ENCODE assay signal across 30 mouse cellular contexts in the genomic region with DNA sequence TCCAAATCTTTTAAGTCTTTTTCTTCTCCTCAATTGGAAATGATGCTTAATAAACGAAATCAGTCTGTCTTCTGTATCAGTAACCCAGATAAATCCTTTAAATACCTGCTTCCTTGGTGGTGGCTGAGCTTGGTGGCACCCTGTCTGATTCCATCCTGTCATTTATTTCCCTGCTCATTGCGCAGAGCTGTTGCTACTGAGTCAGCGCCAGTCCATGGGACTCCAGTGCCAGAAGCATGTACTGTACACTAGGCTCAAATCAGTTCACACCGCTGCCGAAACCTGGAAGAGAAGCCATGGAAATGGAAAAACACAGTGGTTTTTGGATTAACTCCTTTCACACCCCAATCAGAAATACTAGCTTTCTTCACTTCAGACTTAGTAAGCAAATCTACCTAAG.
DNase-seq lines count a peak whose midpoint lies in the region; ATAC-seq and TF ChIP-seq lines count a peak whose summit lies in the region.
"Had no signal": no experiment of that assay in that cellular context is flagged by ENCODE, and none has a peak within 500 bp of the region (broad histone marks: within the 10 kb centered on the region; RNA-seq: fewer than 3 reads in every experiment).

No protein-coding gene starts in this region.

- no peak for ATAC-seq in midbrain, postnatal 0 days (ENCODE audit: low FRiP score)
- ATAC-seq in midbrain, embryonic 11.5 days (ENCODE audit: low FRiP score) = no peak
- ATAC-seq: activated CD4-positive, CD25-positive, alpha-beta regulatory T cell, adult 4 months; forebrain, embryonic 15.5 days; intestine, postnatal 0 days; liver, embryonic 12.5 days; liver, postnatal 0 days; midbrain, embryonic 16.5 days had no signal

- H3K4me2 ChIP-seq in midbrain, postnatal 0 days (ENCODE audit: low read depth, low read length, poor library complexity, severe bottlenecking) = no peak overlapping the region
- H3K4me2 ChIP-seq in midbrain, embryonic 11.5 days = no peak overlapping the region
- H3K4me2 ChIP-seq: embryonic facial prominence, embryonic 12.5 days; forebrain, embryonic 15.5 days; heart, embryonic 11.5 days; hindbrain, embryonic 12.5 days; liver, embryonic 12.5 days; neural tube, embryonic 12.5 days had no signal

- no peak overlapping the region for H3K27ac ChIP-seq in midbrain, postnatal 0 days (ENCODE audit: low read depth, low read length)
- no peak overlapping the region for H3K27ac ChIP-seq in midbrain, embryonic 11.5 days (ENCODE audit: low read depth, low read length)
- H3K27ac ChIP-seq: embryonic facial prominence, embryonic 12.5 days; forebrain, embryonic 15.5 days; gastrocnemius, adult 2 months; hindbrain, embryonic 12.5 days; left cerebral cortex, adult 2 months; liver, embryonic 12.5 days; midbrain, embryonic 10.5 days; neural tube, embryonic 12.5 days had no signal

- H3K4me1 ChIP-seq in midbrain, postnatal 0 days (ENCODE audit: insufficient read depth, low read length) = no peaks in the 10 kb centered on the region
- no peaks in the 10 kb centered on the region for H3K4me1 ChIP-seq in midbrain, embryonic 11.5 days (ENCODE audit: control insufficient read depth, insufficient read depth, low read length)
- H3K4me1 ChIP-seq: embryonic facial prominence, embryonic 12.5 days; forebrain, embryonic 15.5 days; hindbrain, embryonic 12.5 days; liver, embryonic 12.5 days; midbrain, embryonic 10.5 days; neural tube, embryonic 12.5 days had no signal

- no peak overlapping the region for H3K9ac ChIP-seq in midbrain, postnatal 0 days (replicated peaks; ENCODE audit: low read length, poor library complexity, severe bottlenecking)
- H3K9ac ChIP-seq in midbrain, embryonic 11.5 days (ENCODE audit: low read length) = no peak overlapping the region
- H3K9ac ChIP-seq: embryonic facial prominence, embryonic 12.5 days; forebrain, embryonic 15.5 days; hindbrain, embryonic 12.5 days; liver, embryonic 12.5 days; liver, postnatal 0 days; neural tube, embryonic 12.5 days had no signal

- no peaks in the 10 kb centered on the region for H3K27me3 ChIP-seq in midbrain, postnatal 0 days (ENCODE audit: insufficient read depth, low read length)
- H3K27me3 ChIP-seq in midbrain, embryonic 11.5 days (ENCODE audit: control insufficient read depth, insufficient read depth, low read length) = no peaks in the 10 kb centered on the region
- H3K27me3 ChIP-seq: embryonic facial prominence, embryonic 12.5 days; forebrain, embryonic 15.5 days; hindbrain, embryonic 12.5 days; liver, embryonic 12.5 days; neural tube, embryonic 12.5 days had no signal

- DNase-seq in left cerebral cortex, postnatal 4 days = peak; percentile 66
- DNase-seq in left cerebral cortex, postnatal 10 days (ENCODE audit: extremely low spot score in 1 of 2, low spot score in 2 of 2) = no peak
- DNase-seq in midbrain, postnatal 0 days (ENCODE audit: low spot score) = peak; percentile 33
- DNase-seq in midbrain, embryonic 11.5 days (ENCODE audit: low spot score, missing footprints) = no peak
- DNase-seq in cerebellum, adult 9-11 months = peak; percentile 3
- no peak for DNase-seq in kidney, postnatal 36 days
- DNase-seq in kidney, adult 18-20 months = no peak
- DNase-seq: adrenal gland, adult 2 months; adrenal gland, postnatal 36 days; embryo, embryonic 11 days; gastrocnemius, adult 2 months; gastrocnemius, postnatal 36 days; heart, adult 18-20 months; heart, postnatal 36 days; kidney, postnatal 14 days; liver, postnatal 0 days; thymus, adult 2 months; thymus, postnatal 36 days had no signal

- H3K4me3 ChIP-seq in midbrain, postnatal 0 days (ENCODE audit: low read depth, low read length) = no peak overlapping the region
- no peak overlapping the region for H3K4me3 ChIP-seq in midbrain, embryonic 11.5 days (ENCODE audit: low read depth, low read length)
- H3K4me3 ChIP-seq: embryonic facial prominence, embryonic 12.5 days; forebrain, embryonic 15.5 days; gastrocnemius, adult 2 months; hindbrain, embryonic 12.5 days; left cerebral cortex, adult 2 months; liver, embryonic 12.5 days; midbrain, embryonic 10.5 days; myocyte; neural tube, embryonic 12.5 days had no signal

- no peaks in the 10 kb centered on the region for H3K36me3 ChIP-seq in midbrain, postnatal 0 days (ENCODE audit: insufficient read depth, low read length)
- no peaks in the 10 kb centered on the region for H3K36me3 ChIP-seq in midbrain, embryonic 11.5 days (ENCODE audit: control insufficient read depth, insufficient read depth, low read length)
- H3K36me3 ChIP-seq: embryonic facial prominence, embryonic 12.5 days; forebrain, embryonic 15.5 days; hindbrain, embryonic 12.5 days; liver, embryonic 12.5 days; midbrain, embryonic 10.5 days; neural tube, embryonic 12.5 days had no signal

- no peaks in the 10 kb centered on the region for H3K9me3 ChIP-seq in midbrain, postnatal 0 days (ENCODE audit: low read length)
- H3K9me3 ChIP-seq in midbrain, embryonic 11.5 days (ENCODE audit: control insufficient read depth, low read length) = no peaks in the 10 kb centered on the region
- H3K9me3 ChIP-seq: embryonic facial prominence, embryonic 12.5 days; forebrain, embryonic 15.5 days; hindbrain, embryonic 12.5 days; liver, embryonic 12.5 days; midbrain, embryonic 10.5 days; neural tube, embryonic 12.5 days had no signal

- intact Hi-C loops in left cerebral cortex, postnatal 4 days (cut with DNase I) = no loop called here
- intact Hi-C loops in left cerebral cortex, postnatal 10 days (cut with DNase I) = loop anchor here (10.0 kb wide), 1 partner anchor 653 kb away; a partner anchor contains a TSS

- 89% methylated on average over 5 of the region's 5 CpGs for WGBS in midbrain, postnatal 0 days
- WGBS in midbrain, embryonic 11.5 days = 84% methylated on average over 5 of the region's 5 CpGs

- no peak for TF ChIP-seq CTCF in midbrain, postnatal 0 days (IDR thresholded peaks at IDR 0.05)

Comparison
In these comparisons a context has a peak if more than half of its experiments do, and no peak if none do; other contexts are left out.
1. DNase-seq: peak in left cerebral cortex, postnatal 4 days (single experiment), midbrain, postnatal 0 days (single experiment) and cerebellum, adult 9-11 months (single experiment); none in left cerebral cortex, postnatal 10 days (0 of 2), midbrain, embryonic 11.5 days (single experiment), kidney, postnatal 36 days (0 of 2) and kidney, adult 18-20 months (single experiment).